In the genomic region with DNA sequence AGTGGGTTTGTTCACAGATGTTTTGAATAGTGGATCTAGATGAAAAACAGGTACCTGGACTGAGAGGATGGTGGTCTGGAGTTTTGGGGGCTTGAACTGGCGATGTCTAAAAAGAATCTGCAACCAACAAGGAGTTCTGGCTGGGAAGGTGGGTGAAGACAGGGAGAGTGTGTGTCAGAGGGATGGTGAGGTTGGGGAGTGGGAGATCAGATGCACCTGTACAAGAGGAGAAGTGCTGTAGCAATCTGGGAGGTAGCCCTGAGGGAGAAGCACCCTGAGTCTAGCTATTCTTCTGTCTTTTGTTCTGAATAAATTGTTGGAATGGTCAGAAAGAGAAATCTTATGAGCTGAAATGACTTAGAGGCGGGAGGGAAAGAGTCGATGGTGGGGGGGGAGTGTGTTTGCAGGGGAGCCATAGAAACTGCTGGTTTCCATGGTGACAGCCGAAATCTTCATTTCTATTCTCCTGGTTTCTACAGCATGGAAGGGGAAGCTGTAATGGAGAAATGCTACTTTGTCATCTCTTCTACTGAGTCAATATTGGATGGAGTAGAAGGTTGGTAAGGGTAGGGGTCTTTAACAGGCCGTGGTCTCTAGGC, we compare ENCODE assay signal across 16 mouse cellular contexts.
A peak's percentile ranks its signal among the peaks of the same experiment; 100 is the strongest.
DNase-seq lines count a peak whose midpoint lies in the region; ATAC-seq and TF ChIP-seq lines count a peak whose summit lies in the region.
"Had no signal": no experiment of that assay in that cellular context is flagged by ENCODE, and none has a peak within 500 bp of the region (broad histone marks: within the 10 kb centered on the region; RNA-seq: fewer than 3 reads in every experiment).

No protein-coding gene starts in this region.

- H3K27me3 ChIP-seq in forebrain, embryonic 13.5 days: no peaks in the 10 kb centered on the region
- peaks cover 24% of the 10 kb centered on the region for H3K27me3 ChIP-seq in forebrain, embryonic 10.5 days (ENCODE audit: poor library complexity, severe bottlenecking)
- no peaks in the 10 kb centered on the region for H3K27me3 ChIP-seq in neural tube, embryonic 13.5 days
- H3K27me3 ChIP-seq in neural tube, embryonic 14.5 days (ENCODE audit: control insufficient read depth, insufficient read depth, low read length): no peaks in the 10 kb centered on the region
- H3K27me3 ChIP-seq in kidney, adult 2 months (replicated peaks; ENCODE audit: control insufficient read depth, insufficient read depth, low read length): no peaks in the 10 kb centered on the region; the same call in 1 of the 2 replicates

- intact Hi-C loops in heart, postnatal 14 days (cut with DNase I): no loop called here

- H3K9me3 ChIP-seq in forebrain, embryonic 13.5 days (replicated peaks): no peaks in the 10 kb centered on the region
- no peaks in the 10 kb centered on the region for H3K9me3 ChIP-seq in forebrain, embryonic 10.5 days
- H3K9me3 ChIP-seq in neural tube, embryonic 13.5 days: no peaks in the 10 kb centered on the region
- H3K9me3 ChIP-seq in neural tube, embryonic 14.5 days (ENCODE audit: control insufficient read depth, low read length): no peaks in the 10 kb centered on the region
- H3K9me3 ChIP-seq: embryonic facial prominence, embryonic 10.5 days; kidney, embryonic 15.5 days; liver, embryonic 13.5 days had no signal

- H3K4me1 ChIP-seq in forebrain, embryonic 13.5 days: peaks cover 10% of the 10 kb centered on the region; the same call in 1 of the 2 replicates
- peaks cover 8% of the 10 kb centered on the region; the same call in 1 of the 2 replicates for H3K4me1 ChIP-seq in forebrain, embryonic 10.5 days
- H3K4me1 ChIP-seq in neural tube, embryonic 13.5 days (replicated peaks): peaks cover 17% of the 10 kb centered on the region
- H3K4me1 ChIP-seq in neural tube, embryonic 14.5 days (ENCODE audit: control insufficient read depth, insufficient read depth, low read length): peaks cover 2% of the 10 kb centered on the region; the same call in 1 of the 2 replicates
- H3K4me1 ChIP-seq in kidney, adult 2 months (ENCODE audit: control insufficient read depth, insufficient read depth, low read length): no peaks in the 10 kb centered on the region
- H3K4me1 ChIP-seq: embryonic facial prominence, embryonic 10.5 days; kidney, embryonic 15.5 days; liver, embryonic 13.5 days had no signal

- no peak for TF ChIP-seq CTCF in kidney, adult 2 months (conservative IDR thresholded peaks at IDR 0.05; ENCODE audit: insufficient read depth, insufficient read length, low read depth, low read length)

- DNase-seq in forebrain, embryonic 10.5 days (ENCODE audit: extremely low spot score, low spot score): no peak
- no peak for DNase-seq in neural tube, embryonic 10.5 days (ENCODE audit: extremely low spot score, low spot score)
- DNase-seq in heart, postnatal 14 days: no peak
- no peak for DNase-seq in urinary bladder, postnatal 14 days (ENCODE audit: low spot score)
- DNase-seq in kidney, adult 2 months: no peak
- DNase-seq: adrenal gland, postnatal 36 days; cerebellum, adult 8-10 months; heart, adult 18-20 months; liver, embryonic 13.5 days; thymus, adult 18-20 months had no signal

- no peaks in the 10 kb centered on the region for H3K36me3 ChIP-seq in forebrain, embryonic 13.5 days (ENCODE audit: poor library complexity, severe bottlenecking)
- H3K36me3 ChIP-seq in forebrain, embryonic 10.5 days (replicated peaks): no peaks in the 10 kb centered on the region
- H3K36me3 ChIP-seq in neural tube, embryonic 13.5 days: no peaks in the 10 kb centered on the region
- no peaks in the 10 kb centered on the region for H3K36me3 ChIP-seq in neural tube, embryonic 14.5 days (ENCODE audit: control insufficient read depth, insufficient read depth, low read length)
- H3K36me3 ChIP-seq in kidney, adult 2 months (ENCODE audit: control insufficient read depth, insufficient read depth, low read length): no peaks in the 10 kb centered on the region
- H3K36me3 ChIP-seq: embryonic facial prominence, embryonic 10.5 days; kidney, embryonic 15.5 days; liver, embryonic 13.5 days had no signal

- H3K27ac ChIP-seq in forebrain, embryonic 13.5 days: peak overlapping the region; percentile 75
- H3K27ac ChIP-seq in forebrain, embryonic 10.5 days: no peak overlapping the region
- peak overlapping the region; percentile 4 for H3K27ac ChIP-seq in neural tube, embryonic 13.5 days (replicated peaks)
- peak overlapping the region; percentile 52 for H3K27ac ChIP-seq in neural tube, embryonic 14.5 days (ENCODE audit: low read depth, low read length)
- H3K27ac ChIP-seq in kidney, adult 2 months (ENCODE audit: insufficient read depth, low read depth, low read length): no peak overlapping the region
- H3K27ac ChIP-seq: embryonic facial prominence, embryonic 10.5 days; kidney, embryonic 15.5 days; liver, embryonic 13.5 days had no signal

- no peak overlapping the region for H3K9ac ChIP-seq in forebrain, embryonic 13.5 days
- H3K9ac ChIP-seq in neural tube, embryonic 13.5 days: no peak overlapping the region
- no peak overlapping the region for H3K9ac ChIP-seq in neural tube, embryonic 14.5 days (replicated peaks; ENCODE audit: low read depth, low read length)
- H3K9ac ChIP-seq: kidney, embryonic 15.5 days; liver, embryonic 13.5 days had no signal

- H3K4me3 ChIP-seq in forebrain, embryonic 13.5 days: no peak overlapping the region
- no peak overlapping the region for H3K4me3 ChIP-seq in forebrain, embryonic 10.5 days
- no peak overlapping the region for H3K4me3 ChIP-seq in neural tube, embryonic 13.5 days
- no peak overlapping the region for H3K4me3 ChIP-seq in neural tube, embryonic 14.5 days (ENCODE audit: low read depth, low read length)
- H3K4me3 ChIP-seq in kidney, adult 2 months (ENCODE audit: insufficient read depth, low read depth, low read length): no peak overlapping the region
- H3K4me3 ChIP-seq: embryonic facial prominence, embryonic 10.5 days; kidney, embryonic 15.5 days; liver, embryonic 13.5 days; megakaryocyte, embryonic 14.5 days had no signal

- ATAC-seq in forebrain, embryonic 13.5 days: 0 out of 2 replicates have a peak, but pooled peaks have one; percentile 33
- ATAC-seq in neural tube, embryonic 13.5 days (ENCODE audit: low read depth): peak; percentile 58; the same call in 1 of the 2 replicates
- ATAC-seq in neural tube, embryonic 14.5 days (ENCODE audit: low read depth): no peak

- no peak overlapping the region for H3K4me2 ChIP-seq in forebrain, embryonic 13.5 days
- H3K4me2 ChIP-seq in neural tube, embryonic 13.5 days: no peak overlapping the region
- no peak overlapping the region; the same call in 1 of the 2 replicates for H3K4me2 ChIP-seq in neural tube, embryonic 14.5 days (ENCODE audit: low read depth, low read length)
- H3K4me2 ChIP-seq: kidney, embryonic 15.5 days; liver, embryonic 13.5 days had no signal

- TF ChIP-seq POLR2A in kidney, adult 2 months (IDR thresholded peaks at IDR 0.05; ENCODE audit: low read depth, low read length): no peak

- WGBS in forebrain, embryonic 13.5 days: 49% methylated on average over 5 of the region's 5 CpGs
- WGBS in forebrain, embryonic 10.5 days: 78% methylated on average over 5 of the region's 5 CpGs
- 55% methylated on average over 5 of the region's 5 CpGs for WGBS in neural tube, embryonic 13.5 days
- 54% methylated on average over 5 of the region's 5 CpGs for WGBS in neural tube, embryonic 14.5 days
- 81% methylated on average over 5 of the region's 5 CpGs for WGBS in kidney, adult 2 months

Comparison
In these comparisons a context has a peak if more than half of its experiments do, and no peak if none do; other contexts are left out.
1. H3K27ac ChIP-seq: peak in forebrain, embryonic 13.5 days (single experiment), neural tube, embryonic 13.5 days (single experiment) and neural tube, embryonic 14.5 days (single experiment); none in forebrain, embryonic 10.5 days (single experiment) and kidney, adult 2 months (single experiment).